Mouse (Mus musculus) CH12.LX (cell line): ENCODE results near the gene Pspn.

Source experiments
- CHD2 ChIP-seq: IDR thresholded peaks from 2 replicates; pipeline ENCODE4 v1.6.1; 2011; ENCODE audit warnings: low read length, improper control_type of control experiment
- USF2 ChIP-seq: conservative IDR thresholded peaks from 2 replicates; pipeline ENCODE4 v1.6.1; 2011; ENCODE audit warnings: low read depth, low read length, improper control_type of control experiment

DNA sequence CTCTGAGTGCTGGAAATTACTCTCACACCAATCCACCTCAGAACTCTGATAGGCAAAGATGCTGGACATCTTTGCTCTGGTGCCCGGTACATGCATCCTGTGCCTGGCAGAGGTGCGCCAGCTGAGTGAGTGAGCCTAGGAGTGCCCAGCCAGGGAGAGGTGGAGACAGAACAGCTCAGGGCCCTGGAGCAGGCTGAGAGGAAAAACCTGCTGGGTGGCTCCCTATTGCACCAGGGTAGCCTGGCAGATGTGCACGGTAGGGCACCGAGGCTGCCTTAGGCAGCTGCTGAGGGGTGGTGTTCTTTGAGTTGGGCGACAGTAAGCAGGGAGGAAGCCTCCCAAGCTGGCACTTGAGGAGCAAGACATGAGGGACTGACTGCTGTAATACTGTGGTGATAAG lies 17.8 kb downstream of the Pspn start, which contains the start of gene Acer1:
- TF ChIP-seq USF2 (no peak), CHD2 (no peak)
